Comparison of ENCODE assay signal across 8 mouse cellular contexts in genomic region chr11:6658271-6658670, GRCm38 (mm10). TPM values are rescaled to one million over a fixed set of nuclear protein-coding genes. Genes with fewer than 3 reads are reported as not detected.
DNase-seq lines count a peak whose midpoint lies in the region; ATAC-seq and TF ChIP-seq lines count a peak whose summit lies in the region.

Gene Ramp3 (plus strand): TSS chr11:6658521.

- no peak for TF ChIP-seq CTCF in ES-Bruce4 (IDR thresholded peaks at IDR 0.05; ENCODE audit: low read depth, low read length)

- no peak for TF ChIP-seq EP300 in ES-Bruce4 (IDR thresholded peaks at IDR 0.05; ENCODE audit: insufficient read depth, low read depth, low read length)

- WGBS in midbrain, embryonic 10.5 days: 1% methylated on average over 18 of the region's 18 CpGs

- no peaks in the 10 kb centered on the region for H3K27me3 ChIP-seq in ES-Bruce4 (ENCODE audit: control insufficient read depth, insufficient read depth, low read length, poor library complexity, severe bottlenecking)
- peaks cover 18% of the 10 kb centered on the region for H3K27me3 ChIP-seq in midbrain, embryonic 10.5 days (ENCODE audit: low read depth, poor library complexity, severe bottlenecking)

- peak; percentile 71 for DNase-seq in 3134 (ENCODE audit: extremely low read depth, insufficient read length, low spot score)
- peak; percentile 59 for DNase-seq in cerebellum, adult 8-10 months
- peak; percentile 72 to 73 for DNase-seq in kidney, postnatal 25 days
- DNase-seq in midbrain, embryonic 10.5 days (ENCODE audit: low spot score): peak; percentile 77
- peak; percentile 54 to 60 for DNase-seq in thymus, postnatal 36 days
- DNase-seq in ovary, adult 18-20 months (ENCODE audit: low spot score): no peak

- H3K4me1 ChIP-seq in ES-Bruce4 (ENCODE audit: control insufficient read depth, insufficient read depth, low read length): no peaks in the 10 kb centered on the region
- H3K4me1 ChIP-seq in midbrain, embryonic 10.5 days: peaks cover 30% of the 10 kb centered on the region

- TF ChIP-seq POLR2A in ES-Bruce4 (IDR thresholded peaks at IDR 0.05; ENCODE audit: insufficient read depth, low read length): no peak

- H3K36me3 ChIP-seq in ES-Bruce4 (ENCODE audit: control insufficient read depth, insufficient read depth, low read length, poor library complexity, severe bottlenecking): no peaks in the 10 kb centered on the region
- no peaks in the 10 kb centered on the region for H3K36me3 ChIP-seq in midbrain, embryonic 10.5 days

- H3K4me3 ChIP-seq in ES-Bruce4 (ENCODE audit: low read depth, low read length): peak within 1 kb of the TSS; percentile 71
- H3K4me3 ChIP-seq in midbrain, embryonic 10.5 days: peak within 1 kb of the TSS; percentile 62

- H3K9me3 ChIP-seq in ES-Bruce4 (replicated peaks; ENCODE audit: control insufficient read depth, insufficient read depth, low read length, poor library complexity, severe bottlenecking): no peaks in the 10 kb centered on the region
- no peaks in the 10 kb centered on the region for H3K9me3 ChIP-seq in midbrain, embryonic 10.5 days (replicated peaks)

- H3K9ac ChIP-seq in ES-Bruce4 (ENCODE audit: low read depth, poor library complexity, severe bottlenecking): peak within 1 kb of the TSS; percentile 43; the same call in 1 of the 2 replicates

- ATAC-seq in granulocyte monocyte progenitor cell, adult 5-6 weeks (replicated peaks; ENCODE audit: poor library complexity, severe bottlenecking): peak; percentile 58

- no peak within 1 kb of the TSS for H3K27ac ChIP-seq in ES-Bruce4 (ENCODE audit: insufficient read depth, low read length)
- H3K27ac ChIP-seq in midbrain, embryonic 10.5 days (replicated peaks): peak within 1 kb of the TSS; percentile 69

RNA-seq across cellular contexts. Expression of gene Ramp3, which starts in this region (rescaled TPM):
- 6.2 and 8.2 TPM in 2 replicates for polyA plus RNA-seq in ES-Bruce4 (2011; ENCODE audit: insufficient read depth, insufficient read length, low read depth, missing spikeins)
- not detected in 2 replicates for total RNA-seq in granulocyte monocyte progenitor cell, adult 5-6 weeks (2014; fragmentation: Nextera tagmentation)
- not detected in 2 replicates for total RNA-seq in granulocyte monocyte progenitor cell, adult 5-6 weeks (2017)
- polyA plus RNA-seq in midbrain, embryonic 10.5 days (2016; fragmentation: Nextera tagmentation; extraction: Ambion mirVana): 5.6 and 7.1 TPM in 2 replicates

Comparison
In these comparisons a context has a peak if more than half of its experiments do, and no peak if none do; other contexts are left out.
1. Peak in ATAC-seq in granulocyte monocyte progenitor cell, adult 5-6 weeks; RNA of the gene not detected or under 1 TPM.